26 mouse cellular contexts compared by ENCODE assay signal in genomic region chr1:35588939-35589338, GRCm38 (mm10).
DNase-seq lines count a peak whose midpoint lies in the region; ATAC-seq and TF ChIP-seq lines count a peak whose summit lies in the region.
"Had no signal": no experiment of that assay in that cellular context is flagged by ENCODE, and none has a peak within 500 bp of the region (broad histone marks: within the 10 kb centered on the region; RNA-seq: fewer than 3 reads in every experiment).

No protein-coding gene starts in this region.

- 50% methylated on average over 3 of the region's 3 CpGs for WGBS in forebrain, embryonic 15.5 days
- 70% methylated on average over 3 of the region's 3 CpGs for WGBS in forebrain, embryonic 10.5 days
- WGBS in liver, embryonic 16.5 days (ENCODE audit: insufficient replicate concordance) = 55% methylated on average over 3 of the region's 3 CpGs
- 70% methylated on average over 3 of the region's 3 CpGs for WGBS in liver, embryonic 11.5 days

- DNase-seq in forebrain, embryonic 10.5 days (ENCODE audit: extremely low spot score, low spot score) = no peak
- no peak for DNase-seq in liver, embryonic 11.5 days (ENCODE audit: low spot score)
- DNase-seq in brain, adult 2 months (ENCODE audit: low read depth, low spot score) = peak; percentile 46
- DNase-seq in brain, embryonic 14.5 days (ENCODE audit: low read depth) = peak; percentile 50
- DNase-seq: adrenal gland, adult 2 months; adrenal gland, postnatal 14 days; cerebellum, adult 11-12 months; cerebellum, adult 8-10 months; cerebellum, postnatal 10 days; cerebellum, postnatal 36 days; embryo, embryonic 11 days; gastrocnemius, adult 2 months; gastrocnemius, postnatal 14 days; heart, adult 11 months; kidney, adult 18-20 months had no signal

- H3K9me3 ChIP-seq in forebrain, embryonic 15.5 days = no peaks in the 10 kb centered on the region
- 0 out of 2 replicates have a peak, but pooled peaks cover 3% of the 10 kb centered on the region for H3K9me3 ChIP-seq in forebrain, embryonic 10.5 days
- H3K9me3 ChIP-seq in liver, embryonic 16.5 days (replicated peaks; ENCODE audit: control insufficient read depth, low read length) = no peaks in the 10 kb centered on the region
- H3K9me3 ChIP-seq in liver, embryonic 11.5 days (ENCODE audit: control insufficient read depth, low read length) = no peaks in the 10 kb centered on the region
- H3K9me3 ChIP-seq: embryonic facial prominence, embryonic 10.5 days; embryonic facial prominence, embryonic 13.5 days; hindbrain, embryonic 12.5 days had no signal

- H3K4me2 ChIP-seq in forebrain, embryonic 15.5 days (replicated peaks) = no peak overlapping the region
- no peak overlapping the region for H3K4me2 ChIP-seq in liver, embryonic 16.5 days (ENCODE audit: low read depth, low read length)
- no peak overlapping the region for H3K4me2 ChIP-seq in liver, embryonic 11.5 days
- H3K4me2 ChIP-seq: embryonic facial prominence, embryonic 13.5 days; heart, embryonic 11.5 days; hindbrain, embryonic 12.5 days had no signal

- H3K27me3 ChIP-seq in forebrain, embryonic 15.5 days = no peaks in the 10 kb centered on the region
- no peaks in the 10 kb centered on the region for H3K27me3 ChIP-seq in forebrain, embryonic 10.5 days (ENCODE audit: poor library complexity, severe bottlenecking)
- no peaks in the 10 kb centered on the region for H3K27me3 ChIP-seq in liver, embryonic 16.5 days (ENCODE audit: control insufficient read depth, insufficient read depth, low read depth, low read length)
- H3K27me3 ChIP-seq in liver, embryonic 11.5 days (replicated peaks; ENCODE audit: control insufficient read depth, insufficient read depth, low read length) = no peaks in the 10 kb centered on the region
- H3K27me3 ChIP-seq: embryonic facial prominence, embryonic 13.5 days; hindbrain, embryonic 12.5 days had no signal

- no peaks in the 10 kb centered on the region for H3K4me1 ChIP-seq in forebrain, embryonic 15.5 days
- H3K4me1 ChIP-seq in forebrain, embryonic 10.5 days = peaks cover 11% of the 10 kb centered on the region; the same call in 1 of the 2 replicates
- no peaks in the 10 kb centered on the region for H3K4me1 ChIP-seq in liver, embryonic 16.5 days (ENCODE audit: control insufficient read depth, low read depth, low read length)
- no peaks in the 10 kb centered on the region for H3K4me1 ChIP-seq in liver, embryonic 11.5 days (replicated peaks; ENCODE audit: control insufficient read depth, insufficient read depth, low read length)
- H3K4me1 ChIP-seq: embryonic facial prominence, embryonic 10.5 days; embryonic facial prominence, embryonic 13.5 days had no signal

- no peak for TF ChIP-seq CTCF in brain, embryonic 14.5 days (IDR thresholded peaks at IDR 0.05; ENCODE audit: borderline replicate concordance, extremely low read depth, insufficient read depth, insufficient read length)

- no peak for TF ChIP-seq POLR2A in brain, embryonic 14.5 days (IDR thresholded peaks at IDR 0.05; ENCODE audit: borderline replicate concordance, extremely low read depth, insufficient read depth, insufficient read length, poor library complexity, severe bottlenecking)

- no peaks in the 10 kb centered on the region for H3K36me3 ChIP-seq in forebrain, embryonic 15.5 days
- no peaks in the 10 kb centered on the region for H3K36me3 ChIP-seq in forebrain, embryonic 10.5 days (replicated peaks)
- H3K36me3 ChIP-seq in liver, embryonic 16.5 days (ENCODE audit: control insufficient read depth, insufficient read depth) = no peaks in the 10 kb centered on the region
- no peaks in the 10 kb centered on the region for H3K36me3 ChIP-seq in liver, embryonic 11.5 days (ENCODE audit: control insufficient read depth, insufficient read depth, low read length)
- H3K36me3 ChIP-seq: embryonic facial prominence, embryonic 10.5 days; embryonic facial prominence, embryonic 13.5 days; hindbrain, embryonic 12.5 days had no signal

- H3K27ac ChIP-seq in forebrain, embryonic 15.5 days (replicated peaks) = no peak overlapping the region
- no peak overlapping the region for H3K27ac ChIP-seq in forebrain, embryonic 10.5 days
- H3K27ac ChIP-seq in liver, embryonic 16.5 days (ENCODE audit: low read length) = no peak overlapping the region
- no peak overlapping the region for H3K27ac ChIP-seq in liver, embryonic 11.5 days (ENCODE audit: low read depth, low read length)
- H3K27ac ChIP-seq: embryonic facial prominence, embryonic 10.5 days; embryonic facial prominence, embryonic 13.5 days; gastrocnemius, adult 2 months; hindbrain, embryonic 12.5 days had no signal

- ATAC-seq in forebrain, embryonic 15.5 days (replicated peaks) = peak; percentile 60; the same call in 1 of the 2 replicates
- ATAC-seq in liver, embryonic 16.5 days (ENCODE audit: low read depth) = 0 out of 2 replicates have a peak, but pooled peaks have one; percentile 13
- no peak for ATAC-seq in liver, embryonic 11.5 days (replicated peaks; ENCODE audit: low FRiP score)
- ATAC-seq: CD4-positive, CD25-positive, alpha-beta regulatory T cell, adult 4 months; hindbrain, embryonic 16.5 days; inflammation-experienced regulatory T-cells, adult 6 months; intestine, embryonic 16.5 days had no signal

- H3K4me3 ChIP-seq in forebrain, embryonic 15.5 days = no peak overlapping the region
- no peak overlapping the region for H3K4me3 ChIP-seq in forebrain, embryonic 10.5 days
- no peak overlapping the region for H3K4me3 ChIP-seq in liver, embryonic 16.5 days (ENCODE audit: low read depth, low read length)
- H3K4me3 ChIP-seq in liver, embryonic 11.5 days (ENCODE audit: low read depth, low read length) = no peak overlapping the region
- H3K4me3 ChIP-seq: embryonic facial prominence, embryonic 10.5 days; embryonic facial prominence, embryonic 13.5 days; erythroblast, embryonic 14.5 days; gastrocnemius, adult 2 months; hindbrain, embryonic 12.5 days had no signal

- H3K9ac ChIP-seq in forebrain, embryonic 15.5 days (replicated peaks) = no peak overlapping the region
- no peak overlapping the region for H3K9ac ChIP-seq in liver, embryonic 16.5 days (ENCODE audit: low read depth, low read length)
- no peak overlapping the region for H3K9ac ChIP-seq in liver, embryonic 11.5 days (ENCODE audit: low read depth, low read length)
- H3K9ac ChIP-seq: embryonic facial prominence, embryonic 13.5 days; hindbrain, embryonic 12.5 days had no signal

Comparison
In these comparisons a context has a peak if more than half of its experiments do, and no peak if none do; other contexts are left out.
1. DNase-seq: peak in brain, adult 2 months (single experiment) and brain, embryonic 14.5 days (single experiment); none in forebrain, embryonic 10.5 days (single experiment) and liver, embryonic 11.5 days (single experiment).